10 mouse cellular contexts compared by ENCODE assay signal in genomic region chr11:102879558-102879957, GRCm38 (mm10). TPM values are rescaled to one million over a fixed set of nuclear protein-coding genes. Genes with fewer than 3 reads are reported as not detected.
A peak's percentile ranks its signal among the peaks of the same experiment; 100 is the strongest.
DNase-seq lines count a peak whose midpoint lies in the region; ATAC-seq lines count a peak whose summit lies in the region.
"Had no signal": no experiment of that assay in that cellular context is flagged by ENCODE, and none has a peak within 500 bp of the region (broad histone marks: within the 10 kb centered on the region; RNA-seq: fewer than 3 reads in every experiment).

No protein-coding gene starts in this region.

- 52% methylated on average over 2 of the region's 2 CpGs for WGBS in kidney, embryonic 14.5 days
- 85% methylated on average over 2 of the region's 2 CpGs for WGBS in embryonic facial prominence, embryonic 11.5 days
- 56% methylated on average over 2 of the region's 2 CpGs for WGBS in hindbrain, embryonic 14.5 days
- WGBS in midbrain, embryonic 13.5 days, result 60% methylated on average over 2 of the region's 2 CpGs

- H3K36me3 ChIP-seq in kidney, embryonic 14.5 days (ENCODE audit: control insufficient read depth, insufficient read depth, low read length), result peaks cover 33% of the 10 kb centered on the region
- H3K36me3 ChIP-seq in embryonic facial prominence, embryonic 11.5 days (replicated peaks; ENCODE audit: control insufficient read depth, insufficient read depth, low read depth, low read length), result peaks cover 5% of the 10 kb centered on the region
- H3K36me3 ChIP-seq in hindbrain, embryonic 14.5 days (replicated peaks; ENCODE audit: control insufficient read depth, insufficient read depth), result peaks cover 29% of the 10 kb centered on the region
- peaks cover 29% of the 10 kb centered on the region for H3K36me3 ChIP-seq in midbrain, embryonic 13.5 days

- no peaks in the 10 kb centered on the region for H3K9me3 ChIP-seq in kidney, embryonic 14.5 days (ENCODE audit: control insufficient read depth, low read length)
- no peaks in the 10 kb centered on the region for H3K9me3 ChIP-seq in embryonic facial prominence, embryonic 11.5 days (replicated peaks; ENCODE audit: control insufficient read depth, low read length)
- H3K9me3 ChIP-seq in hindbrain, embryonic 14.5 days (ENCODE audit: control insufficient read depth, low read length), result no peaks in the 10 kb centered on the region
- H3K9me3 ChIP-seq in midbrain, embryonic 13.5 days, result no peaks in the 10 kb centered on the region

- peak overlapping the region; percentile 73 for H3K4me3 ChIP-seq in kidney, embryonic 14.5 days (ENCODE audit: low read length)
- H3K4me3 ChIP-seq in embryonic facial prominence, embryonic 11.5 days (ENCODE audit: low read depth, low read length), result peak overlapping the region; percentile 82; the same call in 1 of the 2 replicates
- H3K4me3 ChIP-seq in hindbrain, embryonic 14.5 days (replicated peaks; ENCODE audit: low read length), result peak overlapping the region; percentile 60
- peak overlapping the region; percentile 73 for H3K4me3 ChIP-seq in midbrain, embryonic 13.5 days (replicated peaks)

- H3K4me1 ChIP-seq in kidney, embryonic 14.5 days (ENCODE audit: control insufficient read depth, insufficient read depth, low read length), result peaks cover 15% of the 10 kb centered on the region
- H3K4me1 ChIP-seq in embryonic facial prominence, embryonic 11.5 days (ENCODE audit: control insufficient read depth, insufficient read depth, low read length), result no peaks in the 10 kb centered on the region
- H3K4me1 ChIP-seq in hindbrain, embryonic 14.5 days (replicated peaks; ENCODE audit: control insufficient read depth, insufficient read depth, low read length), result peaks cover 16% of the 10 kb centered on the region
- peaks cover 20% of the 10 kb centered on the region for H3K4me1 ChIP-seq in midbrain, embryonic 13.5 days (replicated peaks)

- peak overlapping the region; percentile 61 for H3K4me2 ChIP-seq in kidney, embryonic 14.5 days (replicated peaks; ENCODE audit: low read depth, low read length)
- no peak overlapping the region; the same call in 1 of the 2 replicates for H3K4me2 ChIP-seq in embryonic facial prominence, embryonic 11.5 days (ENCODE audit: low read depth, low read length)
- peak overlapping the region; percentile 74 for H3K4me2 ChIP-seq in hindbrain, embryonic 14.5 days (replicated peaks)
- H3K4me2 ChIP-seq in midbrain, embryonic 13.5 days (replicated peaks), result peak overlapping the region; percentile 75

- no peak overlapping the region for H3K27ac ChIP-seq in kidney, embryonic 14.5 days (ENCODE audit: low read depth, low read length)
- no peak overlapping the region for H3K27ac ChIP-seq in embryonic facial prominence, embryonic 11.5 days (replicated peaks; ENCODE audit: low read depth, low read length)
- no peak overlapping the region for H3K27ac ChIP-seq in hindbrain, embryonic 14.5 days
- no peak overlapping the region for H3K27ac ChIP-seq in midbrain, embryonic 13.5 days

- DNase-seq in kidney, postnatal 10 days, result no peak
- no peak for DNase-seq in embryonic facial prominence, embryonic 11.5 days (ENCODE audit: low spot score)
- DNase-seq in hindbrain, embryonic 14.5 days (ENCODE audit: low spot score), result no peak
- no peak for DNase-seq in gastrocnemius, postnatal 25 days
- DNase-seq in c-Kit-positive CD71-positive TER-119-positive erythroid progenitor cells, embryonic 14.5 days (ENCODE audit: low spot score), result no peak
- DNase-seq in retina, postnatal 1 day, result no peak
- DNase-seq: cerebellum, adult 11 months; layer of hippocampus, adult 9-11 months had no signal

- peak overlapping the region; percentile 75; the same call in 1 of the 2 replicates for H3K9ac ChIP-seq in kidney, embryonic 14.5 days (ENCODE audit: low read depth, low read length)
- H3K9ac ChIP-seq in embryonic facial prominence, embryonic 11.5 days (replicated peaks; ENCODE audit: low read length), result no peak overlapping the region
- H3K9ac ChIP-seq in hindbrain, embryonic 14.5 days, result peak overlapping the region; percentile 77; the same call in 1 of the 2 replicates
- H3K9ac ChIP-seq in midbrain, embryonic 13.5 days (replicated peaks), result peak overlapping the region; percentile 82; the same call in 1 of the 2 replicates

- no peak for ATAC-seq in kidney, embryonic 14.5 days (ENCODE audit: low FRiP score, low TSS enrichment)
- no peak for ATAC-seq in embryonic facial prominence, embryonic 11.5 days (replicated peaks; ENCODE audit: insufficient number of reproducible peaks, low FRiP score, low TSS enrichment, low read depth)
- ATAC-seq in hindbrain, embryonic 14.5 days (ENCODE audit: low FRiP score), result no peak
- no peak for ATAC-seq in midbrain, embryonic 13.5 days

- no peaks in the 10 kb centered on the region for H3K27me3 ChIP-seq in kidney, embryonic 14.5 days (ENCODE audit: control insufficient read depth, insufficient read depth, low read length)
- no peaks in the 10 kb centered on the region for H3K27me3 ChIP-seq in embryonic facial prominence, embryonic 11.5 days (ENCODE audit: control insufficient read depth, insufficient read depth, low read length)
- no peaks in the 10 kb centered on the region for H3K27me3 ChIP-seq in hindbrain, embryonic 14.5 days (ENCODE audit: control insufficient read depth, insufficient read depth, low read length)
- 0 out of 2 replicates have a peak, but pooled peaks cover 5% of the 10 kb centered on the region for H3K27me3 ChIP-seq in midbrain, embryonic 13.5 days

RNA-seq across cellular contexts. Expression of gene Eftud2, which starts 1.2 kb away (rescaled TPM):
- 159 and 250 TPM in 2 replicates for polyA plus RNA-seq in kidney, embryonic 14.5 days (2014; fragmentation: Nextera tagmentation; extraction: Ambion mirVana)
- polyA plus RNA-seq in embryonic facial prominence, embryonic 11.5 days (2014; fragmentation: Nextera tagmentation; extraction: Ambion mirVana), result 246 and 257 TPM in 2 replicates
- polyA plus RNA-seq in hindbrain, embryonic 14.5 days (2014; fragmentation: Nextera tagmentation; extraction: Ambion mirVana), result 110 and 123 TPM in 2 replicates
- 176 TPM in 2 replicates for polyA plus RNA-seq in midbrain, embryonic 13.5 days (2015; fragmentation: Nextera tagmentation; extraction: Ambion mirVana)
- total RNA-seq in gastrocnemius, postnatal 25 days (2021), result 10 to 100 TPM; 23.7 to 25.5 TPM

RNA-seq across cellular contexts. Expression of gene Ccdc103, which starts 1.4 kb away (rescaled TPM):
- 1.1 and 1.8 TPM in 2 replicates for polyA plus RNA-seq in kidney, embryonic 14.5 days (2014; fragmentation: Nextera tagmentation; extraction: Ambion mirVana)
- polyA plus RNA-seq in embryonic facial prominence, embryonic 11.5 days (2014; fragmentation: Nextera tagmentation; extraction: Ambion mirVana), result 1.00 and 1.5 TPM in 2 replicates
- 2.2 and 2.8 TPM in 2 replicates for polyA plus RNA-seq in hindbrain, embryonic 14.5 days (2014; fragmentation: Nextera tagmentation; extraction: Ambion mirVana)
- polyA plus RNA-seq in midbrain, embryonic 13.5 days (2015; fragmentation: Nextera tagmentation; extraction: Ambion mirVana), result 1.8 and 2.3 TPM in 2 replicates
- not detected for total RNA-seq in gastrocnemius, postnatal 25 days (2021)

RNA-seq across cellular contexts. Expression of gene Fam187a, which starts 5.4 kb away (rescaled TPM):
- not detected in 2 replicates for polyA plus RNA-seq in kidney, embryonic 14.5 days (2014; fragmentation: Nextera tagmentation; extraction: Ambion mirVana)
- not detected in 2 replicates for polyA plus RNA-seq in embryonic facial prominence, embryonic 11.5 days (2014; fragmentation: Nextera tagmentation; extraction: Ambion mirVana)
- polyA plus RNA-seq in hindbrain, embryonic 14.5 days (2014; fragmentation: Nextera tagmentation; extraction: Ambion mirVana), result 0.12 TPM in 1 of 2 replicates, not detected in the other
- not detected in 2 replicates for polyA plus RNA-seq in midbrain, embryonic 13.5 days (2015; fragmentation: Nextera tagmentation; extraction: Ambion mirVana)
- total RNA-seq in gastrocnemius, postnatal 25 days (2021), result not detected

RNA-seq across cellular contexts. Expression of gene Gfap, which starts 21.2 kb away (rescaled TPM):
- polyA plus RNA-seq in kidney, embryonic 14.5 days (2014; fragmentation: Nextera tagmentation; extraction: Ambion mirVana), result 0.29 and 0.31 TPM in 2 replicates
- polyA plus RNA-seq in embryonic facial prominence, embryonic 11.5 days (2014; fragmentation: Nextera tagmentation; extraction: Ambion mirVana), result 0.22 and 0.25 TPM in 2 replicates
- polyA plus RNA-seq in hindbrain, embryonic 14.5 days (2014; fragmentation: Nextera tagmentation; extraction: Ambion mirVana), result 0.66 and 1.9 TPM in 2 replicates
- not detected in 2 replicates for polyA plus RNA-seq in midbrain, embryonic 13.5 days (2015; fragmentation: Nextera tagmentation; extraction: Ambion mirVana)
- not detected for total RNA-seq in gastrocnemius, postnatal 25 days (2021)

RNA-seq across cellular contexts. Expression of gene Higd1b, which starts 43.9 kb away (rescaled TPM):
- polyA plus RNA-seq in kidney, embryonic 14.5 days (2014; fragmentation: Nextera tagmentation; extraction: Ambion mirVana), result 0.44 TPM in 1 of 2 replicates, not detected in the other
- not detected in 2 replicates for polyA plus RNA-seq in embryonic facial prominence, embryonic 11.5 days (2014; fragmentation: Nextera tagmentation; extraction: Ambion mirVana)
- polyA plus RNA-seq in hindbrain, embryonic 14.5 days (2014; fragmentation: Nextera tagmentation; extraction: Ambion mirVana), result 9.4 and 9.8 TPM in 2 replicates
- polyA plus RNA-seq in midbrain, embryonic 13.5 days (2015; fragmentation: Nextera tagmentation; extraction: Ambion mirVana), result 2.8 and 3.0 TPM in 2 replicates
- 1 to 10 TPM; 3.3 to 3.9 TPM for total RNA-seq in gastrocnemius, postnatal 25 days (2021)
